Mouse (Mus musculus) cerebellum, adult 11-12 months (tissue): ENCODE measurements at regions not wholly inside any gene's neighbourhood (a gene's known extent, or its start where the extent isn't known, plus 50 kb on each side); places are given as distances from the start of the nearest gene placed in this dataset.
"Not testable (repeated sequence)": the region's sequence is repeated elsewhere in the genome, so short reads cannot be mapped to it uniquely, and the experiment has no call there.

Experiments
- DNase-seq: peaks from one replicate; pipeline ENCODE4 v3.0.0; 2022

GRCm38 (mm10) chr10:68963090-68963489 lies 188.1 kb upstream of the Rhobtb1 start:
- DNase-seq = no peak

DNA sequence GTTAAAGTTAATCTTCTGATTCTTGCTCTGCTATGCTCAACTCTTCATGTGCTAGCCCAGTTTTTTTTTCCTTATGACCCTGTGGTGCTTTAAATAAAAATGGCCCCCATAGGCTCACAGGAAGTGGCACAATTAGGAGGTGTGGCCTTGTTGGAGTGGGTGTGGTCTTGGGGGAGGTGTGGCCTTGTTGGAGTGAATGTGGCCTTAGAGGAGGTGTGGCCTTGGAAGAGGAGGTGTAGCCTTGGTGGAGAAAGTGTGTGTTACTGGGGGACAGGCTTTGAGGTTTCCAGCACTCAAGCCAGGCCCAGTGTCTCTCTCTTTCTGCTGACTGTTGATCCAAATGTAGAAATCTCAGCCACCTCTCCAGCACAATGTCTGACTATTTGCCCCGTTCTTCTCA lies 186.0 kb upstream of the Rhobtb1 start:
- DNase-seq = no peak

DNA sequence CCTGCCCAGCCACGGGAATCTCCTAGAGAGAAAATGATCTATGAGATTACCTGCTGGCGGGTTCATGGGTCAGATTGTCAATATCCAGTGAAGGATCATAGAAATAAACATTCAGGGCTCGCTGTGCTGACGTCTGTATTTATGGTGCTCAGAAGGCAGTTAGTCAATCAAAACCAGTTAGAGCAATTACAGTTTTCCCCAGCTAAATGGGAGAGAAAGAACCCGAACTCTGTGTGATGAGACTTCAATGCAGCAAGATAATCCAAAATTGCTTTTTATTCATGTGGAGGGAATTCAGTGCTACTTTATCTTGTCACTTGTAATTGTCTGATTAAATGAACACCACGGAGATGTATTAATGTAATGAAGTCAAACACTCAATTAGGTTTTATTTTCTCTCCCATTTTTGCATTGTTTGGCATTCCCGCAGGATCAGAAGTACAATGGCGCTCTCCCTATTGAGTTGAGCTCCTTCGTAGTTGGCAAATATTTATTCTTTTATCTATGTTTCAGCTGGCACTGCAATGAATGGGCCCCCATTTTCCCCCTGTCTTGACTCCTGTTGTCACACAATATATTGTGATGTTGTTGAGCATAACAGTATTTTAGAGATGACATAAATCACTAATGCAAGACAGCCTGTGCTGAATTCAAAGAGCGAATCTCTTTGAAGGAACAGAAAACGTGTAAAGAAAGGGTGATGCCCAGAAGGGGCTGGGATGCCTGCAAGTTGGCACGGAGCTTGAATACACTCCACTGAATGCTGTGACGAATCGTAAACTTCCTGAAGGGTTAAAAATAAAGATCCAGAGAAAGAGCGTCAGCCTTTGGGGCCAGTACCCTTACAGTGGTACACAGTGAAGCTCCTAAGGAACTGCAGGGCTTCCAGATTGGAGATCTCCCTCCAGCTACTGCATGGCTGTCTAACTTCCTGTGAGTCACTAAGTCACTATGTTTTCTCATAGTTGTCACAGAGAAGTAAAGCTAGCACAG lies 183.0 kb upstream of the Rhobtb1 start:
- no peak for DNase-seq

GRCm38 (mm10) chr10:68970521-68970920 lies 180.7 kb upstream of the Rhobtb1 start:
- no peak for DNase-seq

DNA sequence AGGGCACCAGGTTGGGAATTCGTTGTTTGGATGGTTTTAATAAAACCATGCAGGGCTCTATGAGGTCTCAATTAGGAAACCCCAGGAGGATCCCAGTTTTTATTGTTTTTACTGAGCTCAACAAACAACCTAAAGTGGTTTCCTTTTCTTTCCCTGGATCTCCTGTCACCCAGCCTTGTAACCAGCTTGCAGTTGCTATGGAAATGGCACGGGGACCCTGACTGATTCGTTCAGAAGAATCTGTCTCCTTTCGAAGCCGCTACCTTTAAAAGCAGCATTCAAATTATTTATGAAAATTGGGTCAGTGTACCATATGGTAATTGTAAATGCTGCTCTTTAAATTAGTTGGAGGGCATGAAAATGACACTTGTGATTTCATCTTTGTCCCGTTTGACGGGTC lies 176.5 kb upstream of the Rhobtb1 start:
- DNase-seq = no peak

DNA sequence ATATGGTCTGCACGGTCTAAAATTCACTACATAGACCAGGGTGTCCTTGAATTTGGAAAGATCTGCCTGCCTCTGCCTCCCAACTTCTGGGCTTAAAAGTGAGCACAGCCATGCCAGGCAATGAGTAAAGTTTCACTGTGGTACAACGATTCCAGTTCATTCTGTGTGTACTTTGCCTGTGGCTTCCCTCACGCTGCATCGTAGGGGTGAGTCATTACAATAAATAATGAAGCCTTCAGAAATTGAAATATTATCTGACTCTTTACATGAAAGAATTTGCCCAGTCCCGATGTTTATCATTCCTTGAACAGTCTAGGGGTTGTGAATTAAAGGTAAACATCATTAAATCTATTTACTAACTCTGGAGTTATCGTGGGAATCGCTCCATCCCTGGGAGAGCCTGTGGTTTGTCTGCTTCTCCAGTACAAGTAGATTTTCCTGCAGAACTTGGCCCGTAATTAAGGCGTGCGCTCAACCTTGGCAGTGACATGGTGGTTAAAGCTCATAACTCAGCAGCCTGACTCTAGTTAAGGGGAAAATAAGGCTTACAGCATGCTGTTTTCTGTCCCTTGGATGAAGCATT lies 174.7 kb upstream of the Rhobtb1 start:
- DNase-seq = no peak

DNA sequence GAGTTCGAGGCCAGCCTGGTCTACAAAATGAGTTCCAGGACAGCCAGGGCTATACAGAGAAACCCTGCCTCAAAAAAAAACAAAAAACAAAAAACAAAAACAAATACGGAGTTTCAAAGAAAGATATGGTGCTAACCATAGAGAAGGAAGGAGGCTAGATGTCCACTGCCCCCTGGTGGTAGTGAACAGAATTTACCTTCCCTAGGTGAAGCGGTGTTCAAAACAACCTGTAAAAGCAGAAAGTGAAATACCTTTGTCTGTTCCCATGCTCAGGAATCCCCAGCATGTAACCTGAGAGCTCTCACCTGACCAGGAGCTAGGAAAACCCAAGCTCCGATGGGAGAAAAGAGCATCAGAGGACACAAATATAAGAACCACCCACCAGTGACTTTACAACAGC lies 173.1 kb upstream of the Rhobtb1 start:
- no peak for DNase-seq

DNA sequence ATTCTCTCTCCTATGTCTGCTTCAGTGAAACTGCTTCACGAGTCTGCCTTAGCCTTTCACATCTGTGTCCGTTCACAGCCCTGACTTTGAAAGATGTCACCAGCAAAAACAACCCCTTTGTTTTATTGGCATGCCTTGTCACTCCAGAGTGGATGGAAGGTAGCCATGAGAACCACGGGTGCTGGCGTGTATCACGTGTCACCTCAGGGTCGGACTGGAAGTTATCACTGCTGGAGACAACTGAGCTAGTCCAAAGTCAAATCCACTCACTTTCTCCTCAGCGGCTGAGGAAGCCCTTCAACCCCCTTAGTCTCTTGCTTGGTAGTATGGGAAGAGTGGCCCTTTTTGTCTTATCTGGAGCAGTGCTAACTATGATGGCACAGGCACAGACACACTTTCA lies 171.3 kb upstream of the Rhobtb1 start:
- no peak for DNase-seq

DNA sequence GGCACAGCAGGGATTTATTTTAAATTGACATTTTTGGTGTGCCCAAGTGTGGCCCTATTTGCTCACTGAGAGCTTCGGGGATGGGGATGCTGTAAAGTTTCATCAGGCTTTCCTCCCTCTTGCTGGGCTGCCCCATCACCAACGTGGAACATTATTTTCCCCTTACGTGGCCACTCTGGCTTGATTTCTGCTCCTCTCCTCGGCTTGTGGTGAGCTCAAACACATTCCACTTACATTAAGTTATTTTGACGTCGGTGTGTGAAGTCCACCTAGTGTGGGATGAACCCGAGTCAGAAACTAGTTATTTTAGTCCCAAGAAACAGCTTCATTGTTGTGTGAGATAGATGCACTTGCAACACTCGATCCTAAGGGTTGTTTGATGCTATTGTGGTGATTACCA lies 168.9 kb upstream of the Rhobtb1 start:
- DNase-seq = no peak

DNA sequence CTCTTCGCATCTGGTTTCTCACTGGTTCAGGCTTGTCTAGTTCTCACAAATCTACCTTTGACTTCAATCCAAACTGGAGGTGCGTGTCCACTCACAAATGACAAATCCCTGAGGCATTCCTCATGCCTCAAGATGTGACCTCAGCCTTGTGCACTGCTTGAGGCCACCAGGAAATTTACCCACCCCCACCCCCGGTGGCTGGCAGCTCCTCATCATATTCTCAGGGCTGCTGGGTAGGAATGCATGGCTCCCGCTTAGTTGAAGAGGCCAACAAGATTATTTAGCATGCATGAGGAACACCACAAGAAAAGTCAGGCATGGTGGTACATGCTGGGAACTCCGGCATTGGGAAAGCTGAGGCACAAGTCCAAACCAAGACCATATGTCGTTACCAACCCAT lies 160.7 kb upstream of the Rhobtb1 start:
- no peak for DNase-seq

GRCm38 (mm10) chr10:68999610-69000009 lies 151.6 kb upstream of the Rhobtb1 start:
- no peak for DNase-seq

- DNase-seq = no peak
These were observed 149.4 kb upstream of the Rhobtb1 start for GRCm38 (mm10) chr10:69001654-69002435.

DNA sequence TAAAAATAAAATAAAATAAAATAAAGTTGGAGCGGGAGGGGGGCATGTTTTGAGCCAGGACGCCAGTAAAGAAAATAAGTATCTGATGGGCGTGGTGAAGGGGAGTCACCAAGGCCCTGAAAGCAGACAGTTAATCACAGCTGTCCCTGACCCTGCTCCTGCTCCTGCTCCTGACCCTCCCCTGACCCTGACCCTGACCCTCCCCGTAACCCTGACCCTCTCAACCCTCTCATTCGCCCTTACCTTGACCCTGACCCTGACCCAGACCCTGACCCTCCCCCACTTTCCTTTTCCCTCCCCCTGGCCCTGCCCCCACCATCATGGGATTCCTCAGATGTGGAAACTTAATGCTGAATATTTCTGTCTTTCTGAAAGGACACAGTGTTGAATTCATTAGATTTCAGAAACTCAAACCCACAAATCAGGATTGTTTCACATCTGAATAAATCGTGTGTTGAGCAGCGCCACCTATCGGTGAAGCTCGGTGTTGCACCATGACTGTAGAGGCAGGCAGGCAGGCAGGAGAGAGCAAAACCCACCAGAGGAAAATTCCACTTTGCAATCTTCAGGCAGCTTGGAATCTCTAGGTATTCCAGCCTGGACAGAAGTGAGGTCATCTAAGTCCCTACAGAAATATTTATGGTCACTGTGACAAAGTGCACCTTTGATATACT lies 145.9 kb upstream of the Rhobtb1 start:
- DNase-seq = no peak

DNA sequence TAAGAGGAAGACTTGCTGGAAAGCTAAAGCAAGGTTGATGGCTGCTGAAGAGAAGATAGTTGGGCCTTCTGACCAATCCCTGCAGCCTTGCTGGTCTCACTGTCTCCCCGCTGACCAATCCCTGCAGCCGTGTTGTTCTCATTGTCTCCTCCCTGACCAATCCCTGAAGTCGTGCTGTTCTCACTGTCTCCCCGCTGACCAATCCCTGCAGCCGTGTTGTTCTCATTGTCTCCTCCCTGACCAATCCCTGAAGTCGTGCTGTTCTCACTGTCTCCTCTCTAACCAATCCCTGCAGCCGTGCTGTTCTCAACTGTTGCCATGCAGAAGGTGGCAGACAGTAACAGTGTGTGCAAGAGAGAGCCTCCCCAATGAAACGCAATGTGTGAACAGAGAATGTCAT lies 142.6 kb upstream of the Rhobtb1 start:
- not testable (repeated sequence) for DNase-seq

DNA sequence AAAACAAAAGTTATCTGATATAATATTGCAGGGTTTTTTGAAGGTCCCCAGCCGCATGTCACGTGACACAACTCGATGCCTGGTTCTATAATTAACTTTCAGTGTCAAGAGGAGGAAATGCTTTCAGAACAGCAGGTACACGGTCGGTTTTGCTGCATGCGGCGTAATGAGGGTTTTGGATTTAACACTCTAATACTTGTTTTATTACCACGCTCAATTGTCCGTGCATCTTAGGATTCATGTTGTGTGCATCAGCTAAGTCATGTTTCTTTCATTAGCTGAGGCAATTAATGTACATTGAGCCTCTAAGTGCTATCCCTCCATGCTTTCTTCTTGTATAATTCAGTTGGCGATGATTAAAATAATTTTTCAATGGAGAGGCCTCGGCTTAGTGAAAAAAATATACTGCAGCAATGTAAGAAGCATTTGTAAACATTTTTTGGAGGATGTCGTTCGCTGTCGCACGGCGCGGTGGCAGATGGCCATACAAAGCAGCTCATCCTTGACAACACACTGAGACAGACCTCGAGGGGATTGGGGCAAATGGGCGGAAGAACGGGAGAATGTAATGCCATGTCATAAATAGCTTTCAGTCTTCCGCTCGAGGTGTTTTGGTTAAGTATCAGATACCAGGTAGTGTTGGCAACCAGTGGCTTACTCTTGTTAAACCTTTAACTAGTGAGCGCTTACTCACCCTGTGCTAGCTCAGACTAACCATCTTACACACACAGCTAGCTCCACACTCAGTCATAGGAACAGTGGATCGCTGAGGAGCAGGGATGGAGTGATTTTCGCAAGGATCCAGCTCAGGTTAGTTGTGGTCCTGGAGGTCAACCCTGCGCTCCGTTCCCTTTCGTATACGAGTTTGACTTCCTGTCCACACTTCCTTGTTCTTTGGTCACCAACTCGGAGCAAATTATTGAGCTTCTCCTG lies 130.2 kb upstream of the Rhobtb1 start:
- DNase-seq = no peak

- no peak for DNase-seq
These were observed 117.8 kb upstream of the Rhobtb1 start for GRCm38 (mm10) chr10:69033410-69033809.

- no peak for DNase-seq
These were observed 116.7 kb upstream of the Rhobtb1 start for GRCm38 (mm10) chr10:69034390-69035120.

DNA sequence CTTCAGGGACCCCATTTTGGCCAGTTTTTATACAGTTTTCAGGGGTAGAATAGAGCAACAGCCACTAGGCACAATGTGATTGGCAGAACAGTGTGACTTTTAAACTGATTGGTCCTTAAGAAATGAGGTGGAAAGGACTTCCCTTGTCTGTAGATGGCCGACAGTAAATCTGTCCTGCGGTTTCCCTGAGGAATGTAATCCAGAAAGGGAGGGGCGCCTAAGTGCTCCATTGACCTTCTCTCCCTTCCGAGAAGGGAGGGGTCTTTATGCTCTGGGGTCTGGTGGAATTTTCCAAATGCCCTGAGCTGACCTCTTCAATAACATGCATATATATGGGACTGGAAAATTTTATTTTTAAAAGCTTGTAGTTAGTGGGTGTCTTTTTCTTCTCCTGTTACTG lies 115.7 kb upstream of the Rhobtb1 start:
- not testable (repeated sequence) for DNase-seq

GRCm38 (mm10) chr10:69036096-69036495 lies 115.1 kb upstream of the Rhobtb1 start:
- no peak for DNase-seq

GRCm38 (mm10) chr10:69044171-69044651 lies 107.0 kb upstream of the Rhobtb1 start:
- DNase-seq = peak; percentile 1

GRCm38 (mm10) chr10:69045275-69045674 lies 106.0 kb upstream of the Rhobtb1 start:
- no peak for DNase-seq
